Mouse (Mus musculus) thymus, postnatal 0 days (tissue): ENCODE data around the gene Dnaaf1. TPM values are rescaled to one million over a fixed set of nuclear protein-coding genes. Genes with fewer than 3 reads are reported as not detected.

Experiments
- DNase-seq: peaks from one replicate; pipeline ENCODE4 v3.0.0-alpha.2; 2015; ENCODE audit warnings: low spot score
- polyA plus RNA-seq: library from polyadenylated mRNA; unstranded; fragments of >200 nt; fragmentation: Nextera tagmentation; extraction: Ambion mirVana; gene quantifications from 2 replicates; pipeline ENCODE4 v1.2.1, GENCODE M21; 2015

Gene Dnaaf1
- polyA plus RNA-seq, 1 experiment from 2014 or later: 1.6 TPM

DNA sequence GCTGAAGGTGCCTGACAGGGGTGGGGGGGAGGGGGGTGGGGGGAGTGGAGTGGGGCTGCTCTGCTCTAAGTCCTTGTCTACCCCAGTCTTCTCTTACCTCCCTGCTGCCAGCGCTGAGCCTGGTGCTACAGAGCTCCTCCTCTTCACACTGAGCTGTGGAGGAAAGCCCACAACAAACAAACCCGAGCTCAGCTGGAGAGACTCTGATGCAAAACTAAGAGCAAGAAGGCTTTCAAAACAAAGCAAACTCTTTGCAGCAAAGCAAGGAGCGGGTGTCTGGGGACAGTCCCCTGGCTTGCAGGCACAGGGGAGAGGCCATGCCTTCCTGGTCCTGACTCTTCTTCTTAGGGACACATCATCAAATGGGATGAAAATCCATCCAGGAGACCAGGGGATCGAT lies 5.2 kb upstream of the Dnaaf1 start:
- peak; percentile 93 for DNase-seq

GRCm38 (mm10) chr8:119571135-119571534 lies 3.9 kb upstream of the Dnaaf1 start:
- no peak for DNase-seq

GRCm38 (mm10) chr8:119572411-119572810 lies 2.6 kb upstream of the Dnaaf1 start:
- DNase-seq: no peak

- no peak for DNase-seq
Measured at GRCm38 (mm10) chr8:119575366-119575726, 311 bp downstream of the Dnaaf1 start.

- no peak for DNase-seq
Measured at GRCm38 (mm10) chr8:119579096-119579495, 4.1 kb downstream of the Dnaaf1 start.

DNA sequence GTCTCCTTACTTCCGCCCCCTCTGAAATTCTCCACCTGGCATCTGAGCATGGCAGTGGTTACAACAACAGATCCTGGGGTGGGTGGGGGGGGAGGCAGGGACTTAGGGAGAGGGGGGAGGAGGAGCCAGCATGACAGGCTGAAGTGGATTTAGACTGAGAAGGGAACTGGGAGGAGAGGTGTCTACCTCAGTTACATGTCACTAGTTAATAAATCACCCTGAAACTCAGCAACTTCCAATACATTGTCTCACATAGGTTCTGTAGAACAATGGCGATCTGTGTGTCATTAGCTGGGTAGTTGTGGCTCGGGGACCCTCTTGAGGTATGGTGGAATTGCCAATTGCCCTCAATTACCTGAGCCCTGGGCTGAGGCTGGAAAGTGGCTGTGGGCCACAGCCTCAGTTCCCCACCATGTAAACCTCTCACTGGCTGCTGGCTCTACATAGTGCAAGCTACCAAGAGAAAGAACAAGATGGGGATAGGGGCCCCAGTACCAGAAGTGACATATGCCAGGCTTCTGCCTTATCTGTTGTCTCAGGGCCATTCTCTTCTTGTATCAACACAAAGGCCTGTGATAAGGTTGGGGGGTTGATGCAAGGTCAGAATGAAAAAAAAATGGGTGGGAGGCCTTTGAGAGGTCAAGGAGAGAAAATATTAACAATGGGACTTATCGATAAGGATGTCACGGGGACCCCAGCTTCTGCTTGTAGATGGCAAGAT lies 5.6 kb downstream of the Dnaaf1 start:
- no peak for DNase-seq

DNA sequence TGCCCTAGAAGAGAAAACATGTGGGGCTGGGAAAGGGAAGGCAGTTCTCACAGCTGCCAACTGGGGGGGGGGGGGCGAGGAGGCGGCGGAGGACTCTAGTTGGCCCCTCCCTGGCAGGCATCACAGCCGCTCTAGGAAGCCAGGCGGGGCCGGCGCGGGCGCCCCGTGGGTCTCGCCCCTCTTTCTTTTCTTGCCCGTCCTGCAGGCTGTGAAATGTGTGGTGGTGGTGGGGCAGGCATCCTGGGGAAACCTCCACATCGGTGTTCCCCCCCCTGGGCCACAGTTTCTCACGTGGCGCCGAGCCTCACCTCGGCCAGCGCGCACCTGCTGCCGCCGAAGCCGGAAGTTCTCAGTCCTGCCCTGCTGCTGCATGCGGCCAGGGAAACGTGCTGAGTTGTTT lies 10.9 kb downstream of the Dnaaf1 start:
- peak; percentile 85 for DNase-seq

DNA sequence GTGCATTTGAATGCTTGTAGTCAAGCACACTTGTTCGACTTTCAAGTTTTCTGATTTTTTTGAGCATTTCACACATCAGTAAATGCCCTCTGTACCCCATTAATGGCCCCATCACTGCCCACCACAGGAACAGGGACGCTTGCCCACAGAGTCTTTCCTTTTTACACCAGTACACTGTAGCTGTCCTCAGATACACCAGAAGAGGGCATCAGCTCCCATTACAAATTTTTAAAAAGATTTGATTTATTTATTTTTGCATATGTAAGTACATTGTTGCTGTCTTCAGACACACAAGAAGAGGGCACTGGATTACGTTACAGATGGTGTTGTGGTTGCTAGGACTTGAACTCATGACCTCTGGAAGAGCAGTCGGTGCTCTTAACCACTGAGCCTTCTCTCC lies 13.3 kb downstream of the Dnaaf1 start:
- no peak for DNase-seq

DNA sequence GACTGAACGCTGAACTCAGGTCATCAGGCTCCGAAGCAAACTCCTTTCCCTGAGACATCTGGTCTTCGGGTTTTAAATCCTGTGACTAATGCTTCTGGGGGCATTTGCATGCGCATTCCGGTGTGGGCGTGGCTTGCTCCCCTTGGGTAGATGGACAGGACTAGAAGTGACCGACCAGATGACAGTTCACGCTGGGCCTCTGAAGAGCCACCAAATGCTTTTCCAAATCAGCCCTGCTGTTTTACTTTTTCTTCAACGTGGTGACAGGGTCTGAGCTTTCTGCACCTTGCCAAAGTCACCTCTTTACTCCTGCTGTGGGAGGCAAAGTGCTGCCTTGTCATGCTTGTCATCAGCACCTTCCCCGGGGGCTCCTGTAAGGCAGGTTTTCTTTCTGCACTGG lies 13.8 kb downstream of the Dnaaf1 start:
- no peak for DNase-seq

DNA sequence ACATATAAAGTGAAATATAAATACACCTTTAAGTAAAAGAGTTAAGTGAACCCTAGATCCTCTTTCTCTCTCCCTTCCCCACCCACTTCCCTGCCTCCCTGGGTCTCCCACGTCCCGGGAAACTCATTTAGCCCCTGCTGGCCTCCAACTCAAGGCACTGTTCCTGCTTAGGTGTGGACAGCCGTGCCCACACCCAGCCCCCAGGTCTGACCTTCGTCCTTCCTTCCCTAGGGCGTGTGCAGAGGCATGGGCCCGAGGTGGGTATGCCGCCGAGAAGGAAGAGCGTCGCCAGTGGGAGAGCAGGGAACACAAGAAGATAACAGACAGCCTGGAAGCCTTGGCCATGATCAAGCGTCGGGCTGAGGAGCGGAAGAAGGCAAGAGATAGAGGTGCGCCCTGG lies 15.3 kb downstream of the Dnaaf1 start:
- no peak for DNase-seq

DNA sequence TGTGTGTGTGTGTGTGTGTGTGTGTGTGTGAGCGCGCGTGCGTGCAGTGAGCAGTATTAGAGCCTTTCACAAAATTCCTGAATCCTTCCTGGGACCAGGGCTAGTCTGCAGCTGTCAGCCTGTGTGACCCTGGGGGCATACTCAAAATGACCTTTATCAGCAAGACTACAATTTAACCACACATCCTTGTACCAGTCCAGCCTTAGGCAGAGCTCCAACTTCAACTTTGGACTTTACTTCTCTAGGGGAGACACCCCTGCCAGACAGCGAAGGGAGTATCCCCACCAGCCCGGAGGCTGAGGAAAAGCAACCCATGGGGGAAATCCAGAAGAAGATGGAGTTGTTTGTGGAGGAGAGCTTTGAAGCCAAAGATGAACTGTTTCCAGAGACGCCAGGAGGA lies 16.4 kb downstream of the Dnaaf1 start:
- no peak for DNase-seq

- DNase-seq: no peak
Measured at GRCm38 (mm10) chr8:119603771-119604170, 28.7 kb downstream of the Dnaaf1 start.

DNA sequence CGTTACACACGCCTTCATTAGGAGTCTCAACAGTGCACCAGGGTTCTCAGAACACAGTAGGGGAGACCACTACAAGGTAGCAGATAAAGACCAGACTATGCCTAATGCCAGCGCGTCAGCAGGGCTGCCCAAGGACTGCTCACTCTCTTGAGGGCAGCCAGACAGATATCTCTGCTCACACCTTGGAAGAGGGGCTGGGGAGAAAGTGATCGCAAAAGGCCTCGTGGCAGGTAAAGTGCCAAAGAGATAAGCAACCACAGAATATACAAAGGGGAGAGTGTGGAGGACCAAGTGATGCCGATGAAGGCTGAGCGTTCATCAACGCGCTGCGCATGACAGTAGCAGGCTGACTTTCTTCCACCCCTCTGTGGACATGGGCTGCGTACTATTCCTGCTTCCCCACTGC lies 29.4 kb downstream of the Dnaaf1 start:
- DNase-seq: no peak

- peak; percentile 95 for DNase-seq
Measured at GRCm38 (mm10) chr8:119604996-119605395, 30.0 kb downstream of the Dnaaf1 start, which contains the start of gene Taf1c. Gene Taf1c (minus strand): TSS chr8:119605222.

GRCm38 (mm10) chr8:119606224-119606623 lies 31.2 kb downstream of the Dnaaf1 start:
- no peak for DNase-seq

- no peak for DNase-seq
Measured at GRCm38 (mm10) chr8:119612471-119612870, 37.4 kb downstream of the Dnaaf1 start, which contains the start of gene Adad2. Gene Adad2 (plus strand): TSS chr8:119612747.

DNA sequence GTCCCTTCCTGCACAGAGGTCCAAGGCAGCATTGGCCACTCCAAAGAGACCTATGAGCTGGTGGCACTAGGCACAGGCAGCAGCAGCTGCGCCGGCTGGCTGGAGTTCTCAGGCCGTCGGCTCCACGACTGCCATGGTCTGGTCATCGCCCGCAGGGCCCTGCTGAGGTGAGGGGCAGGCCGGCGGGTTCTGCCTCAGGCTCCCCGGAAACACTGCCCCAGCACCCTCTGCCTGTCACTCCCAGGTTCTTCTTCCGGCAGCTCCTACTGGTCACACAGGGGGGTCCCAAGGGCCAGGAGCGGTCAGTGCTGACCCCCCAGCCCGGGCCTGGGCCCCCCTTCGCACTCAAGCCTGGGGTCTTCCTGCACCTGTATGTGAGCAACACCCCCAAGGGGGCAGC lies 40.1 kb downstream of the Dnaaf1 start:
- DNase-seq: no peak

DNA sequence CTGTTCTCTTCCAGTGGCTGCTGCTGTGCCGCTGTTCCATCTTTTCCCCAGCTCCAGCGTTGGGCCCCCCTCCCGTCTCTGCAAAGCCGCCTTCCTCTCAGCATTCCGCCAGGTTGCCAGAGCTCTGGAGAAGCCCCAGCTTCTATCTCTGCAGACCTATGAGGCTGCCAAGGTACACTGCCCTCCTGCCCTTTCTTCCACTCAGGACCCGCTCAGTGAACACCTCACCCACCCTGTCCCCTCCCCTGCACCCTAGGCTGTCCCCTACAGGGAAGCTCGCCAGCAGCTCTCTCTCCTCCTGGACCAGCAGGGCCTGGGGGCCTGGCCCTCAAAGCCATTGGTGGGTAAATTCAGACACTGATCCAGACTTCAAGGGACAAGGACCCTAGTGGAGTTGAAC lies 41.3 kb downstream of the Dnaaf1 start:
- no peak for DNase-seq

DNA sequence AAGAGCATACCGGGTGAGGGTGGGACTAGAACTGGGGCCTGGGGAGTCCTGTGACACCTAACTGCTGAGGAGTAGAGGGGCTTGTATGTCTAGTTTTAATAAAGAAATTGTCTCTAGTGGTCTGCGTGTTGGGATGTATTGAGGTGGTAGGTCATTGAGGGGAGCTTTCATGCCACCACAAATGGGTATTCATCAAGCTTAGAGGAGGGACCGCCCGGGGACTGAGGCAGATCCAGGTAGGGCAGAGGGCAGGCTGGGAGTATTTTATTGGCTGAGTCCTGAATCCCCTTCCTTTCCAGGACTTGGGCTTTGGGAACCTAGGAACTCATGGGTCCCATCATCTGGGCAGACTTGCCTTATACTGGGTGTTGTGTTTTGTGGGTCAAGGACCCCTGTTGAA lies 41.8 kb downstream of the Dnaaf1 start:
- no peak for DNase-seq

DNA sequence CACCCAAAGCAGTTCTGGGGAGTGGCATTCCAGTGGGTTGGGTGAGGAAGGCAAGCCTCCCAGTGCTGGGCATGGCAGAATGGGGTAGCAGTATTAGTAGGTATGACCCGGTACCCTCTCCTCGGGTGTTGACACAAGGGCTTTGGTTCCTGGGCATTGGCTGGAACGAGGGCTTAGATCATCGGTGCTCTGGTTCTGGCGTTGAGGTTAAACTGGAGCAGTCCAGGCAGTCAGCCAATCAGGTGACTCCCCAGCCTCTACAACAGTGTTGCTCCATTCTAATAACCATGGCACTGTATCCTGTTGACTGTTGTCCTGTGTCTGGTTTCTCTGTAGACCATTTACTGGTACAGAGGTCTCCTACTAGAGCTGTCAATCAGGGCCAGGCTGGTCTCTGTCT lies 42.6 kb downstream of the Dnaaf1 start:
- no peak for DNase-seq

DNA sequence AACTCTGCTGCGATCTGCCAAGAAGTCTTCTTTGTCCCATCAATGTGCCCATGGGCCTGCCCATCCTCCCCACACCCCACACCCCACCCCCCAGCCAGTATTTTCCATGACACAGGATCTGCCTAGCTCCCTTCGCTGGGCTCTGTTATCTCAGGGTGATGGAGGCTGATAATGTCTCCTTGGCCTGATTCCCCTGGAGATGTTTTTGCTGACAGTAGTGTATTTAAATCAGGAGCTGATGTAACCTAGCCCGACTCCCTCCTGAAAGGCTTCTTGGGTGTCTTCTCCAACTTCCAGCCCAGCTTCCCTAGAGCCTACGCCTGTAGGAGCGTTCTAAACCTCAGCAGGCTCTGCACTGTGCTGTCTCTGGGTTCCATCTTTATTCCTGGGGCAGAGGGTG lies 43.9 kb downstream of the Dnaaf1 start:
- DNase-seq: no peak

GRCm38 (mm10) chr8:119620116-119620840 lies 45.2 kb downstream of the Dnaaf1 start:
- DNase-seq: no peak
